Mouse (Mus musculus) hematopoietic stem cell, adult 5-6 weeks (primary cell): ENCODE measurements around the gene Bnc2. TPM values are rescaled to one million over a fixed set of nuclear protein-coding genes. Genes with fewer than 3 reads are reported as not detected.

Source experiments
- ATAC-seq, 2 experiments: fragments of 125-278 bp in 1 of 2; replicated peaks in 1 of 2; 2 replicates each; pipeline ENCODE4 v1.8.0; 2016 to 2017; ENCODE audit warnings: inconsistent platforms in 2 of 2, mild to moderate bottlenecking in 2 of 2, moderate number of reproducible peaks in 2 of 2, low read depth in 1 of 2, moderate TSS enrichment in 1 of 2; ENCODE audit not compliant: low FRiP score in 2 of 2, poor library complexity in 2 of 2, severe bottlenecking in 2 of 2, insufficient read depth in 1 of 2, low TSS enrichment in 1 of 2
- total RNA-seq: library from RNA; stranded (forward); fragments of 172-1452, 232-1000 nt; gene quantifications from 2 replicates; pipeline ENCODE4 v1.2.3, GENCODE M21; 2017

Bnc2 gene
- total RNA-seq, 1 experiment from 2014 or later, result not detected

GRCm38 (mm10) chr4:84639166-84639565, 35.9 kb downstream of the Bnc2 start:
- ATAC-seq, result no peak

DNA sequence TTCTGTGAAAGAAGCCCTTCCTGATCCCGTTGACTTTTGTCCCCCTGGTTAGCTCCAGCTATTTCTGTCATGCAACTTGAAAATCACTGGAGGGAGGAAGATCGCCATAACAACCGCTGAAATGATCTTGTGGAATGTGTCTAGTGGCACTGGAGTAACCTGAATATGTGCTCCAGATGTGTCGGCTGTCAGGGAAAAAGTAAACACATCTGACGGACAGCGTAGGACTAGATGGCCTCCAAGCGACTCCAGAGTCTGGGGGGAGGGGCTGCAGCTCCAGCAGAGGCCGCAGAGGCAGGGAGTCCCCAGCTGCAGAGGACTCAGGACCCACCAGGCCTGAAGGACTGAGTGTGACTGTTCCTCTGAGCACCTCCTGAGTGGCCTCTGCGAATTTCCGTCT, 37.4 kb downstream of the Bnc2 start:
- no peak for ATAC-seq

- no peak for ATAC-seq
These were observed 40.3 kb downstream of the Bnc2 start for GRCm38 (mm10) chr4:84634751-84635150.

GRCm38 (mm10) chr4:84633991-84634390, 41.1 kb downstream of the Bnc2 start:
- ATAC-seq, result no peak

DNA sequence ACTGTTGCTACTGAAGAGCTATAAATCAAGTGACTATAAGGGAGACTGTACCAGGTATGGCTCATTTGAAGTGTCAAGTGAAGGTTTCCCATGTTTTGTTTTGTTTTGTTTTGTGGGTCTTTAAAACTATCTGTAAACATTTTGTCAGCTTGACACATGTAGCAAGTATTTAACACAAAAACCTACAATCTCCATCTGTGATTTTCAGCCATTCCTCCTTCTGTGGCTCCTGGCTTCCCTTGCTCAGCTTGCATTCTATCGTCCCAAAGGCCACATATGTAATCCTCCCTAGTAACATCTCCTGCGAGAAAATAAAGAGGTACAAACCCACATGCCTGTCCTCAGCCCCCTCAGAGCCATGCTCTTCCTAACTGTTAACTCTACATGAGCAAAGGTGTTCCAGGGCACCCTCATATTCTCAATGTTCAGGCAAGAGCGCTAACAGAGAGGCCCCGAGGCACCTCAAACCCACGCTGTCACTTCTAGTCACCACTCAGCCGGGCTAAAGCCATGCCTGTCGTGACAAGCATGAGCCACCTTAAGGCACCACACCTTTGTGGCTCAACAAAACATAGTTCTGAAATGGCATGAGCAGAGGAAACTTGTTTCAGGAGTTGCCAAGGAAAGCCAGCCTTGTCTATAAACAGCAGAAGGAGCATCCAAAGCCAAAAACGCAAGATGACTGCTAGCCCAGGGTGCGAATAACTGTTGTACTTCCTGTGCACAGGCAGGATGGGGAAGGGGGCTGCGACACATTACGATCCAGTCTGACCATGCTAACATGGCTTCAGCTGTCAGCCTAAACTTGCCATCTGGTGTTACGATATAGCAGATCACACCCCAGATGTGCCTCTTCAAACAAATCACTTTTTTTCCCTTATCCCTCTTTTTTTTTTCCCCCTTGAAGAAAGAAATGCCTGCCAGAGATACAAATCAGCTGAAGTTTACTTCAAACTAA, 42.0 kb downstream of the Bnc2 start:
- no peak for ATAC-seq

- ATAC-seq, result no peak
These were observed 47.5 kb downstream of the Bnc2 start for GRCm38 (mm10) chr4:84627616-84628015.

GRCm38 (mm10) chr4:84623312-84623711, 51.8 kb downstream of the Bnc2 start:
- no peak for ATAC-seq

DNA sequence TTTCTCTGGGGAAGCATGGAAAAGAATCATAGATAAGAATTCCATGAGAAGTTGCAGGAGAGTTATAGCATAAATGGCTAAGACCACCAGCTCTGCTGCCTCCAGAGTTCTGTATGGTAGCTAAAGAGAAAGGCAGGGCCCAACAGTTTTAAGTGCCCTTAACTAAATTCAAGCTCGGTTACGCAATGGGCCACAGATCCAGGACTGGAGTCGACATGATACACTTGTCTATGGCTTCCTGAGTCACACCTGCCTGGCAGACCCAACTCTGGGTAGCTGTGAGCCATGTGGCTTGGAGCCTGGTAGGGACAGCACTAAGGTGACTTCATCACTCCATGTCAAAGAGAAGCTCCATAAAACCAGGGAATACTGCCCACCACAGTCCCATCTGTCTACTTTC, 53.3 kb downstream of the Bnc2 start:
- ATAC-seq, result no peak

DNA sequence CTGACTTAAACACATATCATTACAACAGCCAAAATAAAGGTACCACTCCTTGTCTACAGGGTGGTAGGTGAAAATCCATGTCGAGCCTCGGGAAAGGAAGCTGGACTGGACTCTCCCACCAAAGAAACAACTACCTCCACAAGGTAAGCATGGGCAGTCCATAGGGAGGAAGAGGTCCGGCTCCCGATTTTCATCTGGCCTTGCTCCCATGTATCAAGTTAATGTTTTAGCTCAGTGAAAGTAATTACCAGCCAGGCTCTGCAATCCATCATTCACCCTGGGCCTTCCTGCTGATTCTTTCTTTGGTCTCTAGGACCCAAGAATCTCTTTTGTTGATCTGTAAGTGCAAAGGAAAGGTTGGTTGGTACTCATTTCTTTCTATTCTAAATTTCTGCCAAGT, 65.2 kb downstream of the Bnc2 start:
- ATAC-seq, result no peak

DNA sequence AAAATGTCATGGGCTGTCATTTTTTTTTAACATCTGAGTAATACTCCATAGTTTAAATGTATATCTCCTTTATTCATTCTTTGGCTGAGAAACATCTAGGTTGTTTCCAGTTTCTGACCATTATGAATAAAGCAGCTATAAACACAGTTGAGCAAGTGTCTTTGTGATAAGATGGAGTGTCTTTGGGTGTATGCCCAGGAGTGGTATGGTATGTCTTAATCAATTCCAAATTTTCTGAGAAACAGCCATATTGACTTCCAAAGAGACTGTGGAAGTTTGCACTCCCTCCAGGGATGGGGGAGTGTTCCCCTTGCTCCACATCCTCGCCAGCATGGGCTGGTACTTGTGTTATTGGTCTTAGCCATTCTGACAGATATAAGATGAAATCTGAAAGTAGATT, 70.6 kb downstream of the Bnc2 start:
- no peak for ATAC-seq

GRCm38 (mm10) chr4:84580260-84580952, 94.7 kb downstream of the Bnc2 start:
- no peak for ATAC-seq

GRCm38 (mm10) chr4:84578296-84578695, 96.8 kb downstream of the Bnc2 start:
- ATAC-seq, result no peak

DNA sequence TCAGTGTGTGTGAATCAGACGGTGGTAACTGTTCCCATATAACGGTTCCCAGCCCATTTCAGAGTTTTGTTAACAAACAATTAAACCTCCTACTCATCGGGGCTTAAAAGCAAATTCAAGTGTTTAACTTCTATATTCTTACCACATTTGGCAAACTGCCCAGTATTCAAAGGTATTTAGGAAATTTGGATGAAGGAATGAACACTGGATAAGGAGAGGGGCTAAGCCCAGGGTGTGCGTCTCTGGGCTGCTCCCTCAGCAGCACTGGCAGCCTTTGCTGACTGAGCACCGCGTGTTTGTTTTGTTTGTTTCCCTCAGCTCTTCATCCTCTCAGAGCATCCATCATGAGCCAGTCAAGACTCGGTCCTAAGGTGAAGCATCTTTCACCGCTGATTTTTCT, 109.0 kb downstream of the Bnc2 start:
- ATAC-seq, result no peak

DNA sequence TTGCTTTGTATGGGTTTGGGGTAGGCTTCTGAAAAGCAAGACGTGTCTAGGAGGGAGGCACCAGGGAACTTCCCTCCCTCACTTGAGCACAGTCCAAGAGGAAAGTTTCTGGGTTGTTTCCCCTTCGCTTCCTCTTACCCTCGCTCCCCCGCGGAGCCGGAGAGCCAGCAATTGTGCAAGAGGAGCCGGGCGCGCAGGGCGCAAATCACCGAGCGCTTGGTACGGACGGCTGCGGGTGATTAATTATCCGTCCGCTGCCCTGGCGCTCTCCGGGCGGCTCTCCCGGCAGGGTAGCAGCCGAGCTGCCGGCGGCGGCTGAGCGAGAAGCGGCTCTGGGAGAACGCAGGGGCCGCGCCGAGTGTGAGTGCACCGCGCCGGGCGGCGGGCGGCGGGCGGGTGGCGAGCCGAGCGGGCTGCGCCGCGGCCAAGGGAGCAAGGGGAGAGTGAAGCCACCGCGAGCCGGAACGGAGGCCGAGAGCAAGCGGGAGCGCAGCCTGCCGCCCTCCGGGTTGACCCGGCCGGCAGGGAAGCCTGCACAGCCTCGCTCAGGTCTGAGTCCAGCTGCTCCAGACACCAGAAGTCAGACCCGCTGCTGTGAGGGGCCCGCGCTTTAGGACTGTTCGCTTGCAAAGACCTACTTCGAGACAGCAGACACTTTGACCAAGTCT, 129.7 kb downstream of the Bnc2 start:
- peak; percentile 60 to 76 for ATAC-seq

GRCm38 (mm10) chr4:84544646-84545045, 130.4 kb downstream of the Bnc2 start:
- ATAC-seq, result no peak

GRCm38 (mm10) chr4:84540531-84540930, 134.5 kb downstream of the Bnc2 start:
- ATAC-seq, result no peak

DNA sequence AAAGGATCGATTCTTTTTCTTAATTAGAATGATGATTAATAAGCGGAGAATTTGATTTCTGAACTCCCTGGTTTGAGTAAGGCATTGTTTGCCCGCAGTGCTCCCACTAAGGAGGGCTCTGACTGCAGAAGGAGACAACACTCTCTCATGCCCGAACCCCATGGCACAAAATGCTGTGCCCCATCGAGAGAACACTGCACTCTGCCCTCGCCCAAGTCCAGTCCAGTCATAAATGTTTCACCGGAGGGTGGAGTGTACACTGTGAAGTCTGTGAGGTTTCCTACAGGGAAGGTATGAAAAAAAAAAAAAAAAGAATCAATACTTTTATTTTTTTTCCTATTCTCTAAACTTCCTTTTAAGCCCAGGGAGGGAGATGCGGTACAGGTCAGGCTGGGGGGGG, 135.7 kb downstream of the Bnc2 start:
- ATAC-seq, result no peak
